In the genomic region with DNA sequence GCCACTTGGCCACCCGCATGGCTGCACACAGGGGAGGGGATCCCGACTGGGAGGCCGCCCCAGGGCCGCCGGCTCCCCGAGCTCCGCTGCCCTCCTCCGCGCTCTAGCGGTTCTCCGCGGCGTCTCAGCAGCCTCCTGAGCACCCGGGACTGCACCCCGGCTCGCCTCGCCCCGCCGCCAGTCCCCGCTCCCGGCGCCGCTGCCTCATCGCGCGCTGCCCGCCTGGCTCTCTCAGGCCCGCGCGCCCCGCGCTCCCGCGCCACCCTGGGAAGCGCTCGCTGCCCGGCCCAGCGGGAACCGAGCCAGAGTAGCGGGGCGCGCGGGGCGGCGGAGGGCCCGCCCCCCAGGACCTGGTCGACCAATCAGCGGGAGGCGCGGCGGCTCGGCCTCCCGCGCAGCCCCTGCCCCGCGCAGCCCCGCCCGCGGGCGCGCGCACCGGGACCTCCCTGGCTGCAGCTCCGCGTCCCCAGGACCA, we compare ENCODE assay signal across 7 mouse cellular contexts.
DNase-seq lines count a peak whose midpoint lies in the region; ATAC-seq and TF ChIP-seq lines count a peak whose summit lies in the region.

No protein-coding gene starts in this region.

- no peak overlapping the region for H3K27ac ChIP-seq in intestine, postnatal 0 days (ENCODE audit: low read depth, low read length)
- H3K27ac ChIP-seq in midbrain, embryonic 14.5 days (replicated peaks; ENCODE audit: low read depth, low read length): peak overlapping the region; percentile 55

- H3K4me1 ChIP-seq in intestine, postnatal 0 days (replicated peaks; ENCODE audit: control insufficient read depth, insufficient read depth, low read length): no peaks in the 10 kb centered on the region
- H3K4me1 ChIP-seq in midbrain, embryonic 14.5 days (ENCODE audit: control insufficient read depth, insufficient read depth, low read length): peaks cover 13% of the 10 kb centered on the region; the same call in 1 of the 2 replicates

- peak overlapping the region; percentile 56 for H3K4me3 ChIP-seq in intestine, postnatal 0 days (ENCODE audit: low read depth, low read length)
- H3K4me3 ChIP-seq in midbrain, embryonic 14.5 days (replicated peaks; ENCODE audit: low read depth, low read length): peak overlapping the region; percentile 67

- intact Hi-C loops in left cerebral cortex, postnatal 25 days (cut with DNase I): no loop called here

- DNase-seq in adrenal gland, postnatal 4 days (ENCODE audit: low spot score in 2 of 2): peak; percentile 60 to 62
- peak; percentile 85 for DNase-seq in embryo, embryonic 9.5 days (ENCODE audit: extremely low spot score)
- DNase-seq in left cerebral cortex, postnatal 25 days (ENCODE audit: low spot score in 2 of 2): peak; percentile 89 to 90
- peak; percentile 94 for DNase-seq in midbrain, embryonic 14.5 days
- peak; percentile 48 to 69 for DNase-seq in spleen, postnatal 4 days (ENCODE audit: low spot score in 2 of 2)

- H3K9me3 ChIP-seq in intestine, postnatal 0 days (ENCODE audit: control insufficient read depth): no peaks in the 10 kb centered on the region
- no peaks in the 10 kb centered on the region for H3K9me3 ChIP-seq in midbrain, embryonic 14.5 days (ENCODE audit: control insufficient read depth, low read length)

- peak; percentile 77 for ATAC-seq in granulocyte monocyte progenitor cell, adult 5-6 weeks (replicated peaks; ENCODE audit: poor library complexity, severe bottlenecking)
- peak; percentile 78 for ATAC-seq in intestine, postnatal 0 days
- ATAC-seq in midbrain, embryonic 14.5 days (ENCODE audit: low FRiP score, low TSS enrichment): peak; percentile 91

- peak overlapping the region; percentile 48 for H3K9ac ChIP-seq in intestine, postnatal 0 days (ENCODE audit: low read depth, low read length)
- H3K9ac ChIP-seq in midbrain, embryonic 14.5 days (replicated peaks; ENCODE audit: low read length): peak overlapping the region; percentile 68

- H3K4me2 ChIP-seq in intestine, postnatal 0 days (replicated peaks; ENCODE audit: low read depth): peak overlapping the region; percentile 82
- H3K4me2 ChIP-seq in midbrain, embryonic 14.5 days (ENCODE audit: low read length): peak overlapping the region; percentile 99

- TF ChIP-seq CTCF in intestine, postnatal 0 days (IDR thresholded peaks at IDR 0.05; ENCODE audit: low read depth): peak; percentile 27; the same call in 1 of the 2 replicates

- 0% methylated on average over 50 of the region's 65 CpGs for WGBS in intestine, postnatal 0 days
- WGBS in midbrain, embryonic 14.5 days: under 1% methylated on average over 65 of the region's 65 CpGs

- no peaks in the 10 kb centered on the region for H3K36me3 ChIP-seq in intestine, postnatal 0 days (ENCODE audit: control insufficient read depth, insufficient read depth)
- no peaks in the 10 kb centered on the region for H3K36me3 ChIP-seq in midbrain, embryonic 14.5 days (ENCODE audit: control insufficient read depth, insufficient read depth, low read length)

- peaks cover 25% of the 10 kb centered on the region for H3K27me3 ChIP-seq in intestine, postnatal 0 days (replicated peaks; ENCODE audit: control insufficient read depth, insufficient read depth, low read length)
- peaks cover 13% of the 10 kb centered on the region; the same call in 1 of the 2 replicates for H3K27me3 ChIP-seq in midbrain, embryonic 14.5 days (ENCODE audit: control insufficient read depth, insufficient read depth, low read length)
